Mouse (Mus musculus) urinary bladder, postnatal 36 days (tissue): ENCODE results near the gene Smpdl3b.

ENCODE experiments used
- DNase-seq, 2 experiments: peaks; one replicate each; pipeline ENCODE4 v3.0.0; 2022; ENCODE audit warnings: low spot score in 2 of 2, mixed read lengths in 1 of 2

The Smpdl3b gene

DNA sequence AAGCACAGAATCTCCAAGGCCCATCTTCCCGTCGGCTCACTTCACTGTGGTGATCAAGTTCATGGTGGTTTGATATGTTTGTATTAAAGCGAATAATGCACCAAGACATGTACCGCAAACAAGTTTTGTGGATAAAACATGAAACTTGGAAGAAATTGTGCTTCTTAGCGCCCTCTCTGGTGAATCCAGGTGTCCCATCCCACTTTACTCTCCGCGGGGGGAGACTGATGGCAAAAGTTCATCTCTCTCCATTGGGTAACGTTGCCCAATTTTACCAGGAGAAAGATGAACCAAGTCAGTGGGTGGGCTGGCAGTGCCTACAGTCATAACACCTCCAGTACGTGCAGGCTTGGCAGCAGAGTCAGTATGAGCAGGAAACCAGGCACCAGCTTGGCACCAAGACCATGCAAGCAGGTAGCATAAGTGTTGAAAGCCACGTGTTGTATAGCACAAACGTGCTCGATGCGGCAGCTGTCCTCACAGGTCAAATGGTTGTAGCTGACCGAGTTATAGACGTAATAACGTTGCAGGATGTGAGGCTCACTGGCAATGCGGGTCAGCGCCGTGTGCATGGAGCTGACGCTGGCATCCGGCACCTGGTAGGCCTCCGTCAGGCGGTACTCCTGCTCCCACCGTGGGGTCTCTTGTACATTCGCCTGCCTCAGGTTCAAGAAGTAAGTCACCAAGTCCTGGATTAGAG lies 23.8 kb downstream of the Smpdl3b start:
- DNase-seq, result no peak

DNA sequence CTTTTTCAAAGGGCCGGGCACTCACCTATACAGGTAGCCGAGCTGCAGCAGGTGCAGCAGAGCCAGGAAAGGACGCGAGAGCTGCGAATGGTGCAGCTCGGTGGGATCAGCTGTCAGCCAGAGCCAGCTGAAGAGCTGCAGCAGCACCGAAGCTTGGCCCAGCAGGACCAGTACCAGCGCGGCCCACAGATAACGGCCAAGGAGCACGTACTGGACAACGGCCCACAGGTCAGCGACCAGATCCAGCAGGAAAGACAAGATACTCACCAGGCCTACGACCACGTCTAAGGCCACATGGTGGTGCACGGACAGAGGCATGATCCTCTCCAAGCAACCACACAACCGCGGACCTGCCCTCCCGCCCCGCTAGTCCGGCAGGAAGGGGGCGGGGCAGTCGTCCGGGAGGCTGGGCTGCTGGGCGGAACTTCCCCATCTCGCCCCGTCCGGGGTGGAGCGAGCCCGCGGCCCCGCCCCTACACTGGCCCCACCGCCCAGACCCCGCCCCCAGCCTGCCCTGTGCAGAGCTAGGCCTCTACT lies 24.8 kb downstream of the Smpdl3b start, which contains the start of gene Xkr8:
TSS of gene Xkr8 (minus strand) at position 399 of the 537 bp plus-strand sequence.
- DNase-seq, result peak; percentile 83 to 91

DNA sequence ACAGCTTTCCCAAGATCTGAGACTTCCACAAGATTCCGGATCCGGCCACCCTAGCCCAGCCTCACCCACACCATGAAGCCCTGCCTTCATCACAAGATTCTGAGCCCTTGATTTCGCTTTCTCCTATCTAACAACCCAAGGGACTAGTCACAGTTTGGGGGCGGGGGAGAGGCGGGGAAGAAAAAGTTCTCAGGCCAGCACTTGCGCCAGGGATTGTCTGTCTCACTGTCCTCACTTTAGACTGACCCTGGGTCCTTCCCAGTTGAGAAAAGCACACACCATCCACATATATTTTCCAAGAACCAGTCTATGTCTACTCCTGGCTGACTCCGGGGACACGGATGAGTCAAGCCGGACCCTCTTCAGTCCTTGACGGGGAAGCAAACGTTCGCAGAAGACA lies 25.4 kb downstream of the Smpdl3b start:
- DNase-seq, result no peak

DNA sequence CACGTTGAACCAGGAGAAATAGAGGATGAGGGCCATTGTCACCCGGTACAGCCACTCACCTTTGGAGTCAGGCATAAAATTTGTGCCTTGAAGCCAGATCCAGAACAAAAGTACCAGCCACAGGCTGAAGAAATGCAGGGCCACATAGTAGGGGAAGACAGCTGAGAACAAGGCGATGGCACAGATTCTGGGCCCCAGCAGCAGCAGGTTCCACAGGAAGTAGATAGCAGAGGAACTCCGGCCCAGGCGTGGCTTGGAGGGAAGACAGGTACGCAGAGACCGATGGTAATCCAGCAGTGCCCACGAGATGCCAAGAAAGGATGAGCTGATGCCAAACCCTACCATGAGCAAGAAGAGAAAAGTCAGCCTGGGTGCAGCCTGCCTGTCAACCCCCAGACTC lies 28.8 kb downstream of the Smpdl3b start:
- no peak for DNase-seq

DNA sequence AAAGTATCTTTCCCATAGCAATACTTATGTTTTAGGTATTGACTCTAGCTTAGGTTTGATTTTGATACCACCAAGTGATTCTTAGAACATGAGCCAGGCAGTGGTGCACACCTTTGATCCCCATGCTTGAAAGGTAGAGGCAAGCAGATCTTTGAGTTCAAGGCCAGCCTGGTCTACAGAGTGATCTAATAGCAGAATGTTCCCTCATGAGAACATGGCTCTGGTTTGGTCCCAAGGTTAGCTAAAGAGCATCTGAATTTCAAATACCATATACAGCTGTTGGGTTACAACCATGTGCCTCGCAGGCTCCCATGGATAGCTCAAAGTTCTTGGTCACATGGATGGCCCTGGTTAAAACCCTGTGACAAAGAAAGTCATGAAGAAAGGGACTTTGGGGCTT lies 38.8 kb downstream of the Smpdl3b start:
- no peak for DNase-seq

DNA sequence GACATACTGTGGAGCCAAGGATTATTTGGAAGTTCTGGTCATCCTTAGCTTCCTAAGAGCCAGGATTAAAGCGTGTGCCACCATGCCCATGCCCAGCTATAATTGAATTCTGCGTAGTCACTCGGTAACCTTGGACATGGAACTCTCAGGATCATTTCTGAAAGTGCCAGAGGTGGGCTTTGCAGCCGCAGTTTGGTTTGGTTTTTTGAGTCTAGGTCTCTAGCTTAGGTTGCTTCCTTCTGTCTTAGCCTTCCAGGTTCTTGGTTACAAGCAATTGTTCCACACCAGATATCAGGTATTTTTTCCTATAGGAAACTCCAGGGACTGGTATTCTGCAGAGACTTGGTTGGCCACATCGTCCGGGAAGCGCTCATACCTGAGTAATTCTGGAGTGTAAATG lies 43.9 kb downstream of the Smpdl3b start:
- DNase-seq, result no peak

DNA sequence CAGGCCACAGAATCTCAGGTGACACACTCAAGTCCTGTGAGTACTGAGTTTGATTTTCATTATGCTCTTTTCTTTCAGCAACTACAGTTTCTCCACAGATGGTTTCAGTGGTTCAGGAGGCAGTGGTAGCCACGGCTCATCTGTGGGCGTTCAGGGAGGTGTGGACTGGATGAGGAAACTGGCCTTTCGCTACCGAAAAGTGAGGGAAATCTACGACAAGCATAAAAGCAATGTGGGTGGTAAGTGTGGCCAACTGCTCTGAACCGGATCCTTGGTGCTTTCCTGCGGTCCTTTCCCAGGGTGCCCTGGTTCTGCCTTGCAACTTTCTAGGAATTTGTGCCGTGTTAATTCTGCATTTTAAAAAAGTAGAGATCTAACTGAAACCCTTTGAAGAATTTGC lies 50.2 kb downstream of the Smpdl3b start:
- no peak for DNase-seq

DNA sequence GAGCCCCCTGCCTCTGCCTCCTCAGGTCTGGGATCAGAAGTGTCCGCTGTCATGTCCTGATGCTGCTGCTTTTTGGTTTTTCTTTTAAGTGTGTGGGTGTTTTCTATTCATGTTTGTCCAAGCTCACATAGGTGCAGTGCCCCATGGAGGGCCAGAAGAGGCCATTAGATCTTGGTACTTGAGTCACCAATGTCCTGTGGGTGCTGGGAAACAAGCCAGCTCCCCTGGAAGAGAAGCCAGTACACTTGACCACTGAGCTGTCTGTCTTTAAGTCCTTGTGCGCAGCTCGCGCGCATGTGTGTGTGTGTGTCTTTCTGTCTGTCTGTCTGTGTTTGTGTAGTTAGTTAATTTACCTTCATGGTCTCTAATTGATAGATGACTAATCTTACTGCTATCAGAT lies 55.0 kb downstream of the Smpdl3b start:
- DNase-seq, result no peak

DNA sequence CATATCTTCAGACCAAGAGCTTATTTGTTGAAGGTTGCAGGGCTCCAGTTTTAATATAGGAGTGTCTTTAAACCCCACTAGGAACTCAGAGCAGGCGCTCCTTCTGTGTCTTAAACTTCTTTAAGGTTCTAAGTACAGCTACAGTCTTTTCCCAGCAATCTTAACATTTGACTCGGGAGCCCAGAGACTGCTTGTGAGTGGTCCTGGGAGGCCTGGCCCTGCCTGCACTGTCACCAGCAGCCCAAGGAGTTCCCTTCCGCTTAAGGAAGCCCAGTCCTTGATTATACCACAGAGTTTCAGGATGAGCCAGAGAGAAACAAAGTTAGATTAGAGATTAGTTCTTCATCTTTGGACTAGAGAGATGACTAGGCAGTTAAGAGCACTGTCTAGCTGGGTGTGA lies 63.7 kb downstream of the Smpdl3b start:
- DNase-seq, result no peak

DNA sequence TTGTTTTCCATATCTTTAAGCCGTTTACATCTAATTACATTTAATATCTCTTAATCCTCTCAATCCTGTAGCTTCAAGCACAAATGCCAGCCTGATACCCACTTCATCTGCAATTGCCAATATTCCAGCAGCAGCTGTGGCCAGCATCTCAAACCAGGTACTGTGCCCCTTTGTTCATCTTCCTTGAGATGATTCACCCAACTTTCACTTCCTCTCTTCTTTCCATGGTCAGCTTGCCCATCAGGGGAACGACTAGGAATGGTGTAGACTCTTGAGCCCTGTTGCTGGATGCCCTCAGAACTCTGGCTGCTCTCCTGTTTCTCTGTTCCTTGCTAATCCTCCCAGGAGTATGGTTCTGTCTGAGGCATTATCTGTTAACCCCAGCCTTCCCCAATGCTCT lies 67.4 kb downstream of the Smpdl3b start:
- no peak for DNase-seq
